Mouse (Mus musculus) right cerebral cortex, postnatal 25 days (tissue): ENCODE results near the gene 1700034J05Rik.

Source experiments
- DNase-seq: peaks from one replicate; pipeline ENCODE4 v3.0.0; 2022

1700034J05Rik gene

GRCm38 (mm10) chr6:146954258-146954657 is at the start of gene 1700034J05Rik:
Gene 1700034J05Rik (minus strand): TSS chr6:146954422.
- no peak for DNase-seq

GRCm38 (mm10) chr6:146999755-147000154 is 45.5 kb upstream of the 1700034J05Rik start:
- no peak for DNase-seq

- DNase-seq, result no peak
Observed at GRCm38 (mm10) chr6:146999302-146999701, 45.1 kb upstream of the 1700034J05Rik start.

GRCm38 (mm10) chr6:146998710-146999109 is 44.5 kb upstream of the 1700034J05Rik start:
- no peak for DNase-seq

GRCm38 (mm10) chr6:146997006-146997405 is 42.8 kb upstream of the 1700034J05Rik start:
- DNase-seq, result no peak

- DNase-seq, result no peak
Observed at GRCm38 (mm10) chr6:146995878-146996277, 41.7 kb upstream of the 1700034J05Rik start.

GRCm38 (mm10) chr6:146995391-146995790 is 41.2 kb upstream of the 1700034J05Rik start:
- no peak for DNase-seq

GRCm38 (mm10) chr6:146994236-146994635 is 40.0 kb upstream of the 1700034J05Rik start:
- DNase-seq, result peak; percentile 44

GRCm38 (mm10) chr6:146984569-146984968 is 30.3 kb upstream of the 1700034J05Rik start:
- DNase-seq, result no peak

GRCm38 (mm10) chr6:146981249-146981835 is 27.1 kb upstream of the 1700034J05Rik start:
- no peak for DNase-seq

GRCm38 (mm10) chr6:146979953-146980352 is 25.7 kb upstream of the 1700034J05Rik start:
- DNase-seq, result no peak

GRCm38 (mm10) chr6:146979115-146979744 is 25.0 kb upstream of the 1700034J05Rik start:
- DNase-seq, result no peak

GRCm38 (mm10) chr6:146978691-146979114 is 24.5 kb upstream of the 1700034J05Rik start:
- no peak for DNase-seq

GRCm38 (mm10) chr6:146976446-146976845 is 22.2 kb upstream of the 1700034J05Rik start:
- DNase-seq, result no peak

- DNase-seq, result no peak
Observed at GRCm38 (mm10) chr6:146973830-146974229, 19.6 kb upstream of the 1700034J05Rik start.

GRCm38 (mm10) chr6:146973406-146973805 is 19.2 kb upstream of the 1700034J05Rik start:
- DNase-seq, result no peak

GRCm38 (mm10) chr6:146972740-146973139 is 18.5 kb upstream of the 1700034J05Rik start:
- no peak for DNase-seq

- no peak for DNase-seq
Observed at GRCm38 (mm10) chr6:146972009-146972408, 17.8 kb upstream of the 1700034J05Rik start.

- no peak for DNase-seq
Observed at GRCm38 (mm10) chr6:146971366-146971765, 17.1 kb upstream of the 1700034J05Rik start.

- DNase-seq, result no peak
Observed at GRCm38 (mm10) chr6:146970811-146971210, 16.6 kb upstream of the 1700034J05Rik start.

GRCm38 (mm10) chr6:146967836-146968235 is 13.6 kb upstream of the 1700034J05Rik start:
- DNase-seq, result no peak

GRCm38 (mm10) chr6:146966446-146967019 is 12.3 kb upstream of the 1700034J05Rik start:
- DNase-seq, result no peak

GRCm38 (mm10) chr6:146965139-146965772 is 11.0 kb upstream of the 1700034J05Rik start:
- no peak for DNase-seq
